Mouse (Mus musculus) bone marrow, adult 2 months (tissue): ENCODE measurements around the gene Nfkb1.

ENCODE experiments used
- CTCF ChIP-seq: fragments of 200-500 bp; IDR thresholded peaks from 2 replicates; pipeline ENCODE4 v1.5.1; 2011; ENCODE audit warnings: low read length, control low read depth; ENCODE audit not compliant: control insufficient read depth, insufficient read depth
- POLR2A ChIP-seq: fragments of 200-500 bp; IDR thresholded peaks from 2 replicates; pipeline ENCODE4 v1.6.1; 2011; ENCODE audit warnings: low read depth, mild to moderate bottlenecking, control low read depth, low read length, borderline replicate concordance; ENCODE audit not compliant: control insufficient read depth

GRCm38 (mm10) chr3:135670869-135671268 lies 20.5 kb downstream of the Nfkb1 start:
- TF ChIP-seq CTCF: no peak
- TF ChIP-seq POLR2A: no peak
